Mouse (Mus musculus) gastrocnemius, adult 2 months (tissue): Measurements from ENCODE around the gene Tbr1. TPM values are rescaled to one million over a fixed set of nuclear protein-coding genes. Genes with fewer than 3 reads are reported as not detected.

ENCODE experiments used
- DNase-seq: peaks from one replicate; pipeline ENCODE4 v3.0.0; 2022
- H3K27ac ChIP-seq: fragments of 200-600 bp; 2 replicates; pipeline ENCODE4 v1.8.1; 2022; ENCODE audit warnings: mild to moderate bottlenecking
- H3K4me3 ChIP-seq: fragments of 200-600 bp; 2 replicates; pipeline ENCODE4 v1.8.1; 2022; ENCODE audit warnings: mild to moderate bottlenecking, moderate library complexity
- CTCF ChIP-seq: fragments of 200-600 bp; IDR thresholded peaks from 2 replicates; pipeline ENCODE4 v1.8.1; 2022; ENCODE audit warnings: antibody characterized with exemption, mild to moderate bottlenecking, moderate library complexity
- intact Hi-C: fragments of 180-260 bp; cut with DNase I; formaldehyde crosslinking; loops from one replicate; pipeline ENCODE4 v1.15.1; 2025
- long read RNA-seq, 2 experiments: library from polyadenylated mRNA; stranded (forward); transcript quantifications; one replicate each; pipeline ENCODE4 v2.0.0; 2021
- total RNA-seq, 2 experiments: library from RNA; stranded (reverse); gene quantifications; 2 replicates each; pipeline ENCODE4 v1.2.3; 2021

The Tbr1 gene
- total RNA-seq: not detected
- long read RNA-seq, experiment 1: 0 reads
- long read RNA-seq, experiment 2: 0 reads

DNA sequence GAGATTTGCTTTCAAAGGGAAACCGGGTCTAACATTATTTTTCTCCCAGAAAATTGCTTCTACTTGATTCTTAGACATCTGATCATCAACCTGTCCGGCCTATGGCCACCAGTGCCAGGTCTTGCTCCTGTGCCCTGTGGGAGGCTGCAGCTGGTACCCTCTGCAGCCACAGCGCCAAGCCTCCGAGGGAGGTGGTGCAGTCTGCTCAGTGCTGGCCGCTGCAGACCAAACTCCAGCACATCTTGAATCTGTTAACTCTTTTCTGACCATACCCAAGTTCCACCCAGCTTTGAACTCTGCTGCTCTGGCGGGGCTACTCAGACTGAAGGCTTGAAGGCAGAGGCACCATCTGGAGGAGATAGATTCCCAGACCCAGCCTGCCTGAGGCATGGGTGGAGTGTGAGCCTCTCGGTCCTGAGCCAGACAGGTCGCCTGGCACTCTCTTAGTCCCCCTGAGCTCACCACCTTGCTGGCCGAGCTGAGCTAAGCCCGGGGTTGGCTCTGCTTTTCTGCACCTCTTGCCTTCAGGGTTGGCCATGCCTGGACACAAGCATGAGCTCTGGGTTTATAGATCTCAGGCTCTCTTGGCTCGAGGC is at the start of gene Tbr1:
Gene Tbr1, plus strand, starts transcription at position 275 of the 596 bp plus-strand sequence.
- no peak for DNase-seq
- intact Hi-C loops: loop anchor here (5.0 kb wide), 1 partner anchor 90 kb away; the partner anchor contains the start of gene Psmd14
- Histone ChIP-seq H3K4me3 (peak within 1 kb of the TSS; percentile 30; the same call in 1 of the 2 replicates), H3K27ac (no peak within 1 kb of the TSS)
- TF ChIP-seq CTCF: no peak

DNA sequence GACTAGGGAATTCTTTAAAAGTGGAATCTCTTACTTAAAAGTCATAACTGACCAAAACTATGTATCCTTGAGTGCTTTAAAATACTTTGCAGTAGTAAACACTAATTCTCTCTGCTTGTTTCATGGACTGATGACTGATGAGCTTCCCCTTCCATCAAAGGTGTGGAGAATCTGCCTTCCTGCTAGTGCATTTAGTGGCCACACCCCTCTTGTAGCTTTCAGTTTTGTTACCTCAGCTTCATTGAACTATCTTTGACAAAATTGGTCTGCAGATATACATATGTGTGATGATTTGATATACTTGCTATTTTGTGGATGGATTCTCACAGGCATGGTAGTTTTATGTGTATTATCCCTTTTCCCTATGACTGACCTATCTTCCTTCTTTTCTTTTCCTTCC is 47.7 kb upstream of the Tbr1 start:
- Histone ChIP-seq H3K4me3 (no peak overlapping the region), H3K27ac (no peak overlapping the region)
- TF ChIP-seq CTCF: no peak
- DNase-seq: no peak
- intact Hi-C loops: no loop called here

DNA sequence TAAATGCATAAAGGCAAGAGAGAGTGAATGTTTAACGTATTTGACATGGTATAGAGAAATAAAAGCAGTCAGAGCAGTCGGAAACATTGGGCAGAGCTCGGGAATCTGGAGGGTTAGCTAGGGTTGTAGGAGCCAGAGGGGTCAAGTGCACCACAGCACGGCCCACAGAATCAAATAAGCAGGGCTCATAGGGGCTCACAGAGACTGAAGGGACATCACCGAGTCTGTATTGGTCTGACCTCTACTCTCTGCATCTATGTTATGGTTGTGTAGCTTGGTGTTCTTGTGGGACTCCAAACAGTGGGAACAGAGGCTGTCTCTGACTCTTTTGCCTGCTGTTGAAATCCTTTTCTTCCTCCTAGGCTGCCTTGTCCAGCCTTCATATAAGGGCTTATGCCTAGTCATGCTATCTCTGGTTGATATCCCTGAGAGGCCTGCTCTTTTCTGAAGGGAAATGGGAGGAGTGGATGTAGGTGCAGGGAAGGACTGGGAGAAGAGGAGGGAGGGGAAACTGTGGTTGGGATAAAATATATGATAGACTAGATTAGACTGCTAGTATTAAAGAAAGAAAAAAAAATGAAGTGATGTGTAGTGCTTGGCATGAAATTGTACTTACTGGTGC is 43.4 kb upstream of the Tbr1 start:
- no peak overlapping the region for H3K27ac ChIP-seq
- H3K4me3 ChIP-seq: no peak overlapping the region
- intact Hi-C loops: no loop called here
- TF ChIP-seq CTCF: no peak
- DNase-seq: no peak

DNA sequence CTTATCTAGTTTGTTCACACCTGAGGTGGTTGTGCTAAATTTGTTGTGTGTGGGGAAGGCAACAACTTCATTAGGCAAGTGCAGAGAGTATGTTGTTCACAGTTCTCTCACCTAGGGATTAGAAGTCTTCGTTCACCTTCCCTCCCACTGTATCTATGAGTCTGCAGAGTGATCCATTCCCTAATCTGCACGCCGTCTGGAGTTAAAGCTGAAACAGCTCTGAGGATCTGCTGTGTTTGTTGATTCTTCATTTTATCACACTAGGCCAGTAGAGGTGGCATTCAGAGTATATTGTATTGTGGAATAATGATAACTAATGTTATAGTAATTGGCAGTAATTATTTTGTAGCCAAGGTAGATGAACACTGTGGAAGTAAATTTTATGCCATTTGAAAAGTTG is 42.7 kb upstream of the Tbr1 start:
- no peak for TF ChIP-seq CTCF
- intact Hi-C loops: no loop called here
- no peak for DNase-seq
- Histone ChIP-seq H3K27ac (no peak overlapping the region), H3K4me3 (no peak overlapping the region)

DNA sequence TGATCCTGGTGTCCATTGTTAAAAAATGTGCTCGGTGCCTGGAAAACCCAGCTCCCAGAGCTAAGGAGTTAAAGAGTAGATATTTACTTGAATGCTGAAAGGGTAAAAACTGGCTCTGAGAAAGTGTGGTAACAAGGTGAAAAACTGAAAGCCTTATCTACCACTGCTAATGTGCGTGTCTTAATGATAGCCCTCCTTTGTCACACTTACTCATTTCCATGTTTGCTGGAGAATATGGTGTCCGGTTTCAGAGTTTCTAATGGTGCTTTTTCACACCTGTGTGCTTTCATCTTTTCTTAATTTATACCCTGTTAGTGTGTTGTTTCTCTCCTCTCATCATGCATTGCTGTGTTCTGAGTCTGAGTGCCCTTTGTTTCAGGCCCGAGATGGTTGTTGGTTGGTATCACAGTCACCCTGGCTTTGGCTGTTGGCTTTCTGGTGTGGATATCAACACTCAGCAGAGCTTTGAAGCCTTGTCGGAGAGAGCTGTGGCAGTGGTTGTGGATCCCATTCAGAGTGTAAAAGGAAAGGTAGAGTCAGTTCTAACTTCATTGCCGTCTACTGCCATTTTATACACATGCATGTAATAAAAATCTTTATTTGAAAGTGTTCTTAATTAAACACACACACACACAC is 38.1 kb upstream of the Tbr1 start:
- Histone ChIP-seq H3K4me3 (no peak overlapping the region), H3K27ac (no peak overlapping the region)
- intact Hi-C loops: no loop called here
- DNase-seq: no peak
- TF ChIP-seq CTCF: no peak

DNA sequence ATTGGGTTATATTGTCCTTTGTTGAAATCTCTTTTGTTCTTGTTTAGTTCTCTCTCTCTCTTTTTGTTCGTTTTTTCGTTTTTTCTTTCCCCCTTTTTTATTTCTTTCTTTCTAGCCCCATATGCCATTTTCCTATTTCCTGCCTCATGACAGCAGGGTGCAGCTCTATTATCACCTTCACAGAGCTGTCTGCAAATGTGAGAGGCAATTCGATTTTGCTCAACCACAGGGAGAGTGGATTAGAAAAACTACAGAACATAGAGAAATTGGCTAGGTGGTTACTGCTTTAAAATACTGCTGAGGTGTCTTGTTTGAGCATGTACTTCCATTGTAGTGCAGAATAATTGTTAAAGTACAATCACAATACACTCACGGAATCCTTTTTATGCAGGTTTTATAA is 37.2 kb upstream of the Tbr1 start:
- intact Hi-C loops: no loop called here
- no peak for TF ChIP-seq CTCF
- no peak for DNase-seq
- H3K27ac ChIP-seq: no peak overlapping the region
- no peak overlapping the region for H3K4me3 ChIP-seq

DNA sequence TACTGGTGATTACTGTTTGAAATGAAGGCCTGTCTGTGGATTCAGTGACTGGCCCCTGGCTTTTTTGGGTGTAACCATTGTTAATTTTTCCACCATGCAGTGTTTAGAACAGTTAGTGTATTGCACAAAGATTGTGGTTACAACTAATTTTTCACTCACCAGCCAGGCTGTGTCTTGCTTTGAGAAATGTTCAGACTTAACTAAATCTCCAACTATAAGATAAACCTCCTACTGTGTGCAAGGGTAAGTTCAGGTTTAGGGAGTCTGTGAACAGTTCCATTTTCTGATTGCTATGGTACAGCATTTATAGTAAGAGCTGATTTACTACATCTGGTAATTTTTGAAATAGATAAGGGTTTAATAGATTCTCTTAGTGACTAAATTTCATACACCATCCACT is 21.9 kb upstream of the Tbr1 start:
- intact Hi-C loops: no loop called here
- Histone ChIP-seq H3K27ac (no peak overlapping the region), H3K4me3 (no peak overlapping the region)
- no peak for DNase-seq
- no peak for TF ChIP-seq CTCF

DNA sequence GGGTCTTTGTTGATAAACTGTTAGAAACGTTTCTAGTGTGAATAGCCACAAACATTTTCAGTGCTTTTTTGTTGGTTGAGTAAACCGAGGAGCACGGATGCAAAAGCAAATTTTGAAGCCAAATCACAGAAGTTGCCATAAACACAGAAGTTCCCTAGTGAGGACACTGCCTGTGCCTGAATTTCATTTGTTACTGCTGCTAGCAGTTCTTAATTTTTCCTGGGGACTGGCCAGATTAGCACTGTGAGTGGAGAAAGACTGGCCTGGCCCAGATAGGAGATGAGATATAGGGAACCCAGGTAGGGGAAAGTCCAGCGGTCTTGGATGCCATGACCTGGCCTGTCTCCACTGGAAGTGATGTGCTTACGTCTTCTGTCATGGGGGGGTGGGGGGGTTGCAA is 7.8 kb upstream of the Tbr1 start:
- intact Hi-C loops: no loop called here
- Histone ChIP-seq H3K27ac (no peak overlapping the region), H3K4me3 (no peak overlapping the region)
- no peak for TF ChIP-seq CTCF
- DNase-seq: no peak

DNA sequence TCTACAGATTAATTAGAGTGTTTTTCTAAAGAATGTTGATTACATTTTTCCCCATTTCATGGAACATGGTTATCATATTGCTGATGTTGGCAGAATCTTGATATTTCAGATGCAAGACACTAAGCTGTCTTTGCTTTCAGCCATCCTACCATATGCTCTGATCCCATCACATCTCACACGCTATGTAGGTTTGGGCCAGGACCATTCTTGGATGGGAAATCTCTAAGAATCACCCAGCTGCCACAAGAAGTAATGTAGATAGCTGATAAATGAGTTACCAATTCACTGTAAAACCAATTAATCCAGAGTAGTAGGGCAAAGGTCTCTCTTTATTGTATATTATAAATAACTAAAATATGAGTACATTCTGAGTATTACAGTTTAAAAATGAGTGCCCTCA is 4.7 kb upstream of the Tbr1 start:
- no peak for DNase-seq
- intact Hi-C loops: no loop called here
- Histone ChIP-seq H3K4me3 (no peak overlapping the region), H3K27ac (no peak overlapping the region)
- no peak for TF ChIP-seq CTCF

DNA sequence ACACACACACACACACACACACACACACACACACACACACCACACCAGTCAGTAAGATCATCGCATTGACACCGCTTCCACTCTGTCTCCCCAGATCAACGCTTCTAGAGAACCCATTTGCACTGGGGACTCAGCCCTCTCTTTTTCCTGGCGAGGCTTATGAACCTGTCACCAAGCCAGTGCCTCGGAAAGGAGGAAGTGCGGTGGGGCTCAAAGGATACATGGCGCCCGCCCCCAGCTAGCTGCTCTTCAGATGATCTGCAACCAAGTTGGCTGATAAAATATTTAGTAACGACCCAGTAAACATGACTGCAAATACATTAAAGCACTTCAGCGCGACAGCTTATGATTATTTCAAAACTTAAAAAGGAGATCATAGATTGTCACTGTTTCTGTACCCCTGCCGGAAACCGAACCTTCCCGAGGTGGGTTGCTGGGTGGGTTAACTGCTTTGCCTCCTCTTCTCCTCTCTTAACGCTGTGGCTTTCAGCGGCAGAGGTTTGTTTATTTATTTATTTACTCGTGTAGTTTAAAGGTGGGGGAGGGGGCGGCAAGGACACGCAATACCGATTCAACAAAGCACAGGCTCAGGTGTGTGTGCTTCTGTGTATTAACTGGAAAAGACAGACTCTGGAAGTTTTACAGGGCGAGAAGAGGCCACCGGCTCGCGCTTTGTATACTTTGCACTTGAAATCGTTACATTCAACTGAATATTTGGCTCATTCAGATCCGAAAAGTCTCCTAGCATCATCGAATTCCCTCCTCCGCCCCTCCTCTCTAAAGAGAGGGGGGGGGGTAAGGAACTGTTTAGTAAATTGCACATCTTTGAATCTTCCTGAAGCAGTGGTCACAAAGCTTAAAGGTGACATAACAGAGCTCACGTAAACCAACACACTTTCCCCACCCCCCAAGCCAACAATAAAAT is 975 bp downstream of the Tbr1 start:
- no peak for TF ChIP-seq CTCF
- intact Hi-C loops: loop anchor here (5.0 kb wide), 1 partner anchor 91 kb away; the partner anchor contains the start of gene Psmd14
- H3K4me3 ChIP-seq: peak overlapping the region; percentile 30; the same call in 1 of the 2 replicates
- no peak overlapping the region for H3K27ac ChIP-seq
- DNase-seq: no peak

DNA sequence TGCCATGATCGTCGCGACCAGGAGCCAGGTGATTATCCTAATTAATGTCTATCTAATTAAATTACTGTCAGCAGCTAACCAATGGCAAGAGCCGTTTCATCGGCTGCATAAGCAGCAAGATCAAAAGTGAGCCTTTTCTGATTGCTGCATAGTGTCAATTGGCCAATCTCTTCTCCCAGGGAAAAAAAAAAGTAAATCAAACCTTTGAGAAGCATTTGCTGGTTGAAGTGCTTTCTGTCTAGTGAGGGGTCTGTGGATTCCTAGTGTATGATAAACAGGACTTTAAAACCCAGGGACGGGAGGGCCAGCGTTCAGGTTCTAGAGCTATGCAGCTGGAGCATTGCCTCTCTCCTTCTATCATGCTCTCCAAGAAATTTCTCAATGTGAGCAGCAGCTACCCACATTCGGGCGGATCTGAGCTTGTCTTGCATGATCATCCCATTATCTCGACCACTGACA is 1.7 kb downstream of the Tbr1 start:
- TF ChIP-seq CTCF: no peak
- intact Hi-C loops: loop anchor here (5.0 kb wide), 1 partner anchor 92 kb away; the partner anchor contains the start of gene Psmd14

DNA sequence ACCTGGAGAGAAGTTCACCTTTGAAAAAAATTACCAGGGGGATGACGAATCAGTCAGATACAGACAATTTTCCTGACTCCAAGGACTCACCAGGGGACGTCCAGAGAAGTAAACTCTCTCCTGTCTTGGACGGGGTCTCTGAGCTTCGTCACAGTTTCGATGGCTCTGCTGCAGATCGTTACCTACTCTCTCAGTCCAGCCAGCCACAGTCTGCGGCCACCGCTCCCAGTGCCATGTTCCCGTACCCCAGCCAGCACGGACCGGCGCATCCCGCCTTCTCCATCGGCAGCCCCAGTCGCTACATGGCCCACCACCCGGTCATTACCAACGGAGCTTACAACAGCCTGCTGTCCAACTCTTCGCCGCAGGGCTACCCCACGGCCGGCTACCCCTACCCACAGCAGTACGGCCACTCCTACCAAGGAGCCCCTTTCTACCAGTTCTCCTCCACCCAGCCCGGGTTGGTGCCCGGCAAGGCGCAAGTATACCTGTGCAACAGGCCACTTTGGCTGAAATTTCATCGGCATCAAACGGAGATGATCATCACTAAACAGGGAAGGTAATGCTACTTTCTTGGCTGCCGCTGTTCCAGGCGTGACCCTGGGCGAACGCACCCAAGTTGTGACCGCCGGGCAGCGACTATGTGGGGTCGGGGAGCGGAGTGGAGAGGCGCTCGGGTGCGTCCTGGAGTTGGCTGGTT is 2.3 kb downstream of the Tbr1 start:
- intact Hi-C loops: loop anchor here (5.0 kb wide), 1 partner anchor 93 kb away; the partner anchor contains the start of gene Psmd14
- no peak overlapping the region for H3K27ac ChIP-seq
- H3K4me3 ChIP-seq: peak overlapping the region; percentile 52
- TF ChIP-seq CTCF: no peak
- DNase-seq: no peak

More for the DNA sequence above, 1.7 kb downstream of the Tbr1 start:
- no peak overlapping the region for H3K27ac ChIP-seq
- no peak for DNase-seq
- no peak overlapping the region for H3K4me3 ChIP-seq
